ENCODE assay signal across 8 mouse cellular contexts in the genomic region with DNA sequence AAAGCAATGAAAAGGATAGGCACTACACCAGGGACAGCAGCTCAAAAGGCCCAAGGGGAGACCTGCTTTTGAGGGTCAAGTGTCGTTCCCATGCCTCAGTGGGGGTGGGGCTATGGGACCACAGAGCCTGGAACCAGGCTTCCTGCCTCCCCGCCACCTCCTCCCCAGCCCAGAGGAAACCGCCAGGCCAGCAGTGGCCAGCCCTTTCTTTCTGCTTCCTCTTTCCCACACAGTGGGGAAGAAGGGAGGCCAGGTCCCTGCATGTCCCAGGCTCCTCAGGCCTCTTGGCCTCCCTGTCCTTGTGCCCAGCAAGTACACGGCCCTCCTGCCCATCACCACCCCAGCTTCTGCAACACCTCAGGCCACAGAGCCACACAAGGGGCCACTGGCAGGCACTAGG. TPM values are rescaled to one million over a fixed set of nuclear protein-coding genes. Genes with fewer than 3 reads are reported as not detected.
DNase-seq lines count a peak whose midpoint lies in the region; ATAC-seq and TF ChIP-seq lines count a peak whose summit lies in the region.

No protein-coding gene starts in this region.

- TF ChIP-seq CTCF in lung, embryonic 14.5 days (IDR thresholded peaks at IDR 0.05; ENCODE audit: low read depth) = no peak

- no peak overlapping the region for H3K9ac ChIP-seq in hindbrain, embryonic 16.5 days (ENCODE audit: low read depth, low read length)
- no peak overlapping the region for H3K9ac ChIP-seq in lung, embryonic 14.5 days

- peaks cover 58% of the 10 kb centered on the region for H3K4me1 ChIP-seq in brown adipose tissue, adult 24 weeks (ENCODE audit: control insufficient read depth, insufficient read depth, insufficient read length, low read length)
- H3K4me1 ChIP-seq in hindbrain, embryonic 16.5 days (ENCODE audit: control insufficient read depth, insufficient read depth, low read depth, low read length) = peaks cover 9% of the 10 kb centered on the region
- H3K4me1 ChIP-seq in lung, embryonic 14.5 days (ENCODE audit: insufficient read depth) = peaks cover 4% of the 10 kb centered on the region; the same call in 1 of the 2 replicates

- H3K27me3 ChIP-seq in hindbrain, embryonic 16.5 days (replicated peaks; ENCODE audit: control insufficient read depth, insufficient read depth, low read length) = no peaks in the 10 kb centered on the region
- peaks cover 6% of the 10 kb centered on the region; the same call in 1 of the 2 replicates for H3K27me3 ChIP-seq in lung, embryonic 14.5 days (ENCODE audit: insufficient read depth, low read length)

- H3K27ac ChIP-seq in brown adipose tissue, adult 24 weeks (replicated peaks; ENCODE audit: low read depth, low read length) = peak overlapping the region; percentile 67
- H3K27ac ChIP-seq in hindbrain, embryonic 16.5 days (ENCODE audit: low read depth, low read length) = 0 out of 2 replicates have a peak overlapping the region, but pooled peaks have one; percentile 48
- peak overlapping the region; percentile 38; the same call in 1 of the 2 replicates for H3K27ac ChIP-seq in lung, embryonic 14.5 days (ENCODE audit: low read depth)

- H3K9me3 ChIP-seq in hindbrain, embryonic 16.5 days (ENCODE audit: control insufficient read depth, low read length) = no peaks in the 10 kb centered on the region
- H3K9me3 ChIP-seq in lung, embryonic 14.5 days (ENCODE audit: low read depth, low read length) = no peaks in the 10 kb centered on the region

- peak; percentile 50 to 66 for DNase-seq in adrenal gland, postnatal 36 days
- no peak for DNase-seq in adrenal gland, adult 8-10 months
- peak; percentile 43 for DNase-seq in lung, embryonic 14.5 days
- DNase-seq in embryo, embryonic 10 days (ENCODE audit: low spot score) = no peak
- DNase-seq in urinary bladder, postnatal 14 days (ENCODE audit: low spot score) = no peak

- no peak for ATAC-seq in hindbrain, embryonic 16.5 days
- no peak for ATAC-seq in lung, embryonic 14.5 days (ENCODE audit: insufficient read depth)
- no peak for ATAC-seq in CD4-positive, CD25-positive, alpha-beta regulatory T cell, adult 4 months

- H3K4me3 ChIP-seq in brown adipose tissue, adult 24 weeks (ENCODE audit: insufficient read depth, low read depth, low read length) = peak overlapping the region; percentile 1; the same call in 1 of the 2 replicates
- H3K4me3 ChIP-seq in hindbrain, embryonic 16.5 days (ENCODE audit: low read length) = no peak overlapping the region
- no peak overlapping the region for H3K4me3 ChIP-seq in lung, embryonic 14.5 days (ENCODE audit: low read depth, low read length)

- no peak overlapping the region for H3K4me2 ChIP-seq in hindbrain, embryonic 16.5 days (ENCODE audit: low read length)
- no peak overlapping the region for H3K4me2 ChIP-seq in lung, embryonic 14.5 days

- WGBS in hindbrain, embryonic 16.5 days = 71% methylated on average over 4 of the region's 4 CpGs
- WGBS in lung, embryonic 14.5 days = 62% methylated on average over 4 of the region's 4 CpGs

- H3K36me3 ChIP-seq in hindbrain, embryonic 16.5 days (ENCODE audit: control insufficient read depth, insufficient read depth, low read length) = no peaks in the 10 kb centered on the region
- H3K36me3 ChIP-seq in lung, embryonic 14.5 days (ENCODE audit: insufficient read depth) = peaks cover 79% of the 10 kb centered on the region

RNA-seq across cellular contexts. Expression of a gene that starts 13.3 kb away (rescaled TPM):
- 10 to 100 TPM; 33.7 to 34.8 TPM for total RNA-seq in adrenal gland, postnatal 36 days (2021)
- 10 to 100 TPM; 34.5 to 37.3 (median 36.0) TPM for total RNA-seq in adrenal gland, adult 8-10 months (2022)
- 7.9 and 8.2 TPM in 2 replicates for polyA plus RNA-seq in brown adipose tissue, adult 24 weeks (2012; ENCODE audit: insufficient read depth, insufficient read length, missing spikeins)
- 5.2 and 6.9 TPM in 2 replicates for polyA plus RNA-seq in hindbrain, embryonic 16.5 days (2015; fragmentation: Nextera tagmentation; extraction: Ambion mirVana)
- 24.2 and 26.4 TPM in 2 replicates for polyA plus RNA-seq in lung, embryonic 14.5 days (2014; fragmentation: Nextera tagmentation; extraction: Ambion mirVana)
- polyA plus RNA-seq in CD4-positive, CD25-positive, alpha-beta regulatory T cell, adult 4 months (2017; shearing (Covaris generic)) = 10 to 100 TPM; 10.2 to 12.1 TPM

RNA-seq across cellular contexts. Expression of a gene that starts 24.7 kb away (rescaled TPM):
- total RNA-seq in adrenal gland, postnatal 36 days (2021) = 1 to 10 TPM; 5.5 to 7.0 TPM
- 1 to 10 TPM; 6.3 to 9.5 (median 7.5) TPM for total RNA-seq in adrenal gland, adult 8-10 months (2022)
- polyA plus RNA-seq in brown adipose tissue, adult 24 weeks (2012; ENCODE audit: insufficient read depth, insufficient read length, missing spikeins) = 2.5 and 3.0 TPM in 2 replicates
- 34.1 and 39.5 TPM in 2 replicates for polyA plus RNA-seq in hindbrain, embryonic 16.5 days (2015; fragmentation: Nextera tagmentation; extraction: Ambion mirVana)
- 22.2 TPM in 2 replicates for polyA plus RNA-seq in lung, embryonic 14.5 days (2014; fragmentation: Nextera tagmentation; extraction: Ambion mirVana)
- under 1 TPM; 0.47 to 0.86 TPM for polyA plus RNA-seq in CD4-positive, CD25-positive, alpha-beta regulatory T cell, adult 4 months (2017; shearing (Covaris generic))

Comparison
In these comparisons a context has a peak if more than half of its experiments do, and no peak if none do; other contexts are left out.
1. DNase-seq: peak in adrenal gland, postnatal 36 days (2 of 2) and lung, embryonic 14.5 days (single experiment); none in adrenal gland, adult 8-10 months (single experiment), embryo, embryonic 10 days (single experiment) and urinary bladder, postnatal 14 days (single experiment).
2. Peak in every context shown above with its lines, with median percentiles within 50 percentile points of each other: H3K27ac ChIP-seq.